Mouse (Mus musculus): ENCODE data around the gene Ephb2. TPM values are rescaled to one million over a fixed set of nuclear protein-coding genes. Genes with fewer than 3 reads are reported as not detected.

The Ephb2 gene
- total and polyA plus RNA-seq, 3 experiments, result 0.08 TPM; not detected in 2

DNA sequence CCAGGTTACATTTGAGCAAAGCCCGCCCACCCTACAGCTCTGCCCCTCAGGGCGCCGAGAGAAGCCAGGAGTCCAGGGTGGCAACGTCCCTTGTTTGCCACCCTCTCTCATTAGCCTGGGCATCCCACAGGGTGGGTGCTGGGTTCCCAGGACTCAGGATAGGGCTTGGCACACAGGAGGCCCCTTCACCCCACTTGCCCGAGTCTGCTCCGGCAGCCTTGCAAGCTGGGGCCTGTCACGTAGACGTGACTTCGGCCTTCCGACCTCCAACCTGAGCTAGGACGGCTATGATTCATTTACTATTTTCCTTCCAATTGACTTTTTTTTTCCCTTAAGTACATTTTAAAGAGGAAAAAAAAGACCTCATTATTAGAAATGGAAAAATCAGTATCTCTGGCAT, 56.6 kb downstream of the Ephb2 start:
- dilution Hi-C loops (cut with MboI; ENCODE audit: extremely low pct_ligation_motif_present, extremely low pct_unique_long_range_greater_than_20kb, low sequenced_read_pairs), result no loop called here
- Histone ChIP-seq H3K79me2 (replicated peaks; ENCODE audit: control insufficient read depth, extremely low read depth, insufficient read depth, poor library complexity, severe bottlenecking) (no peaks in the 10 kb centered on the region), H3K27me3 (replicated peaks) (peaks cover 46% of the 10 kb centered on the region), H3K4me2 (ENCODE audit: insufficient read depth, low read depth, poor library complexity, severe bottlenecking) (no peak overlapping the region), H3K36me3 (replicated peaks in 1 of 2; ENCODE audit: control insufficient read depth in 1 of 2, insufficient read depth in 1 of 2, low read length in 1 of 2) (no peaks in the 10 kb centered on the region), H3K4me3 (replicated peaks in 1 of 3; ENCODE audit: low read depth in 2 of 3, low read length in 2 of 3, poor library complexity in 1 of 3) (no peak overlapping the region), H3K27ac (ENCODE audit: insufficient read depth, low read depth) (no peak overlapping the region), H3K4me1 (ENCODE audit: control insufficient read depth in 1 of 2, insufficient read depth in 2 of 2) (peaks cover 0 to 3% of the 10 kb centered on the region in 2 experiments; a peak in 2 of 4 replicates), H3K9me3 (replicated peaks; ENCODE audit: low read length) (no peaks in the 10 kb centered on the region), H3K9ac (ENCODE audit: insufficient read depth, low read depth) (no peak overlapping the region)
- TF ChIP-seq CTCF (conservative IDR thresholded peaks at IDR 0.05 in 1 of 2, IDR thresholded peaks at IDR 0.05 in 1 of 2; ENCODE audit: low read depth in 2 of 2, low read length in 2 of 2), result no peak
- no peak for TF ChIP-seq HCFC1 (IDR thresholded peaks at IDR 0.05; ENCODE audit: low read depth, low read length)
- TF ChIP-seq PAX5 (IDR thresholded peaks at IDR 0.05; ENCODE audit: low read length), result no peak
- no peak for TF ChIP-seq E2F4 (IDR thresholded peaks at IDR 0.05; ENCODE audit: insufficient replicate concordance, low read depth, low read length)
- TF ChIP-seq SMC3 (IDR thresholded peaks at IDR 0.05; ENCODE audit: low read depth, low read length), result no peak
- no peak for TF ChIP-seq MAX (IDR thresholded peaks at IDR 0.05; ENCODE audit: low read length)
- DNase-seq (ENCODE audit: extremely low read depth), result no peak
- in situ Hi-C loops (cut with MboI; ENCODE audit: low pct_ligation_motif_present, low pct_unique_long_range_greater_than_20kb, low sequenced_read_pairs), result no loop called here

DNA sequence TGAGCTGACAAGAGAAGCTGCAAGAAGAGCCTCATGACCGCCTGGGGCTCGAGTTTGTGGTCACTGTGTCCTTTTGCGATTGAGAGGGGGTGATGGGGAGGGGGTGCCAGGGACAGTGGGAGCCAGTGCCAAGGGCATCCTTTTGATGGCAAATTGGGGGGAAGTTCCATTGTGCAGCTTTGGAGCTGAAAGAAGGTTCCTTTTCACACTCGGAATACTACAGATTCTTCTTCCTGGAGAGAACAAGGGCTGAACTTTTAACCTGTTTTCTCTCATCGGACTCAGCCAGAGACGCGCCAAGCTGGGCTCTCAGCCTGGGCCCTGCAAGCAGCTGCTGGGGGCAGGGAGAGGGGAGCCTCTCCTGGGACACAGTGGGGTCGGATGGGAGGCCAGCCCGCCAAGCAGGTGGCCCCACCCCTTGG, 59.3 kb downstream of the Ephb2 start:
- H3K9ac ChIP-seq (ENCODE audit: insufficient read depth, low read depth), result no peak overlapping the region
- DNase-seq (ENCODE audit: extremely low read depth), result no peak
- no peak overlapping the region for H3K27ac ChIP-seq (ENCODE audit: insufficient read depth, low read depth)
- H3K4me1 ChIP-seq (ENCODE audit: control insufficient read depth in 1 of 2, insufficient read depth in 2 of 2), result peaks cover 8 to 29% of the 10 kb centered on the region in 2 experiments
- in situ Hi-C loops (cut with MboI; ENCODE audit: low pct_ligation_motif_present, low pct_unique_long_range_greater_than_20kb, low sequenced_read_pairs) (no loop called here), dilution Hi-C loops (cut with MboI; ENCODE audit: extremely low pct_ligation_motif_present, extremely low pct_unique_long_range_greater_than_20kb, low sequenced_read_pairs) (no loop called here)
- H3K27me3 ChIP-seq (replicated peaks), result peaks cover 32% of the 10 kb centered on the region
- H3K4me2 ChIP-seq (ENCODE audit: insufficient read depth, low read depth, poor library complexity, severe bottlenecking), result no peak overlapping the region
- no peaks in the 10 kb centered on the region for H3K36me3 ChIP-seq (replicated peaks in 1 of 2; ENCODE audit: control insufficient read depth in 1 of 2, insufficient read depth in 1 of 2, low read length in 1 of 2)
- no peak overlapping the region for H3K4me3 ChIP-seq (replicated peaks in 1 of 3; ENCODE audit: low read depth in 2 of 3, low read length in 2 of 3, poor library complexity in 1 of 3)
- H3K79me2 ChIP-seq (replicated peaks; ENCODE audit: control insufficient read depth, extremely low read depth, insufficient read depth, poor library complexity, severe bottlenecking), result no peaks in the 10 kb centered on the region
- TF ChIP-seq TBP (conservative IDR thresholded peaks at IDR 0.05; ENCODE audit: low read depth, low read length) (no peak), SIN3A (IDR thresholded peaks at IDR 0.05; ENCODE audit: low read length) (no peak), ZNF384 (IDR thresholded peaks at IDR 0.05; ENCODE audit: low read depth, low read length) (no peak), E2F4 (IDR thresholded peaks at IDR 0.05; ENCODE audit: insufficient replicate concordance, low read depth, low read length) (no peak), MYC (IDR thresholded peaks at IDR 0.05; ENCODE audit: low read depth, low read length) (no peak), IRF4 (IDR thresholded peaks at IDR 0.05; ENCODE audit: low read depth, low read length) (no peak), NELFE (IDR thresholded peaks at IDR 0.05; ENCODE audit: low read depth, low read length) (no peak), HCFC1 (IDR thresholded peaks at IDR 0.05; ENCODE audit: low read depth, low read length) (no peak), CHD2 (IDR thresholded peaks at IDR 0.05; ENCODE audit: low read length) (no peak), MAFK (IDR thresholded peaks at IDR 0.05; ENCODE audit: insufficient replicate concordance, low read length) (no peak), ZKSCAN1 (IDR thresholded peaks at IDR 0.05; ENCODE audit: borderline replicate concordance, low read depth, low read length) (no peak), POLR2AphosphoS2 (IDR thresholded peaks at IDR 0.05; ENCODE audit: low read depth, low read length) (no peak), CHD1 (IDR thresholded peaks at IDR 0.05; ENCODE audit: low read depth, low read length) (no peak), RCOR1 (conservative IDR thresholded peaks at IDR 0.05; ENCODE audit: low read depth, low read length) (no peak), ZC3H11A (IDR thresholded peaks at IDR 0.05; ENCODE audit: low read depth, low read length) (no peak), KAT2A (IDR thresholded peaks at IDR 0.05; ENCODE audit: insufficient replicate concordance, low read length) (no peak), CTCF (conservative IDR thresholded peaks at IDR 0.05 in 1 of 2, IDR thresholded peaks at IDR 0.05 in 1 of 2; ENCODE audit: low read depth in 2 of 2, low read length in 2 of 2) (no peak), JUND (conservative IDR thresholded peaks at IDR 0.05; ENCODE audit: low read depth, low read length) (no peak), MEF2A (IDR thresholded peaks at IDR 0.05; ENCODE audit: borderline replicate concordance, low read depth, low read length) (no peak)
- H3K9me3 ChIP-seq (replicated peaks; ENCODE audit: low read length), result no peaks in the 10 kb centered on the region
